Mouse (Mus musculus): ENCODE data around the gene H2-T3.

DNA sequence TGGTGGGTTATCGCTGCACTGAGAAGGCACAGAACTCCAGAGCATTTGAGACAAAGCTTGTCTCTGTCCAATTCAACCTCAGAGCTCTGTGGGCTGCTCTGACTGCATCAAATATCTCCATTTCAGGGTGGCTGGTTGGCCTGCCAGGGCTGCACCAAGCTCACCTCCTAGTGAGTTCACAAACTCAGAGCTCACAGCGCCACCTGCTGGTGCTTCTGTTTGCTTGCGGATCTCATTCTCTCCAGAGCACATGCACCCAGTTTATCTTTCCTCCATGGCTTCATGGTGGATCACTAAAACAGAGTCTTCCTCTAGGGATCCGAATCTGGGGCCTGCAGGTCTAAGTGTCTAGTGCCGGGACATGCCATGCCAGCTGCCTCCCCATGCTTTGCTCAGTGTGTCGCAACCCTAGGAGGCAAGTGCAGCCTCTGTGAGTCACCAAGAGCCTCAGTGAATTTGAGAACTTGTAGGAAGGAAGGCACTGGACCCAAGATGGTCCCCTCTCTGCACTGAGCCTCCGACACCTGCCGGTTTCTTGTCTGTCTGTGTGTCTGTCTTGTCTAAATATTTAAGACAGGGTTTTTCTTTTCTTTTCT, 3.6 kb upstream of the H2-T3 start:
- TF ChIP-seq MAZ (IDR thresholded peaks at IDR 0.05; ENCODE audit: low read depth, low read length) (no peak), POLR2A (IDR thresholded peaks at IDR 0.05; ENCODE audit: control insufficient read depth in 1 of 2, insufficient read depth in 1 of 2, low read depth in 1 of 2, low read length in 2 of 2, poor library complexity in 1 of 2) (no peak), RCOR1 (IDR thresholded peaks at IDR 0.05; ENCODE audit: low read depth, low read length) (no peak), MYC (IDR thresholded peaks at IDR 0.05; ENCODE audit: low read depth, low read length) (peak; percentile 44; the same call in 1 of the 2 replicates), CTCF (IDR thresholded peaks at IDR 0.05 in 2 of 3, conservative IDR thresholded peaks at IDR 0.05 in 1 of 3; ENCODE audit: control insufficient read depth in 1 of 3, insufficient read depth in 1 of 3, low read depth in 2 of 3, low read length in 3 of 3, poor library complexity in 1 of 3, severe bottlenecking in 1 of 3) (peak; percentile 86 to 93 (median 88)), POLR2AphosphoS2 (IDR thresholded peaks at IDR 0.05; ENCODE audit: low read length) (no peak), UBTF (IDR thresholded peaks at IDR 0.05; ENCODE audit: borderline replicate concordance, insufficient read depth, low read depth, low read length) (no peak), EP300 (IDR thresholded peaks at IDR 0.05; ENCODE audit: low read depth in 1 of 2, low read length in 2 of 2) (no peak), POLR2AphosphoS5 (IDR thresholded peaks at IDR 0.05; ENCODE audit: borderline replicate concordance, low read depth, low read length) (no peak)

All from MEL (cell line).